Mouse (Mus musculus) common myeloid progenitor, adult 5-6 weeks (primary cell): ENCODE measurements around the gene Bmper. TPM values are rescaled to one million over a fixed set of nuclear protein-coding genes. Genes with fewer than 3 reads are reported as not detected.
A peak's percentile ranks its signal among the peaks of the same experiment; 100 is the strongest.

ENCODE experiments used
- ATAC-seq: replicated peaks from 2 replicates; pipeline ENCODE4 v1.8.0; 2016; ENCODE audit warnings: low read depth, mild to moderate bottlenecking, moderate TSS enrichment, inconsistent platforms; ENCODE audit not compliant: poor library complexity, severe bottlenecking
- total RNA-seq: library from RNA; stranded (forward); fragments of 200-1000, 187-1606 nt; gene quantifications from 2 replicates; pipeline ENCODE4 v1.2.3, GENCODE M21; 2017

The Bmper gene
- total RNA-seq, 1 experiment from 2014 or later: not detected

GRCm38 (mm10) chr9:23488265-23488664, 265.4 kb downstream of the Bmper start:
- ATAC-seq: no peak

GRCm38 (mm10) chr9:23495400-23495799, 272.5 kb downstream of the Bmper start:
- ATAC-seq: no peak

GRCm38 (mm10) chr9:23497626-23498025, 274.8 kb downstream of the Bmper start:
- no peak for ATAC-seq

- ATAC-seq: peak; percentile 82
Measured at GRCm38 (mm10) chr9:23533870-23534269, 311.0 kb downstream of the Bmper start.
